Mouse (Mus musculus) testis, postnatal 10 days (tissue): Measurements from ENCODE around the gene Abcd3.

Experiments
- DNase-seq: peaks from one replicate; pipeline ENCODE4 v3.0.0; 2021; ENCODE audit warnings: low spot score

Gene Abcd3

GRCm38 (mm10) chr3:121814877-121815548 lies at the start of gene Abcd3:
Gene Abcd3 (minus strand): TSS chr3:121815302.
- peak; percentile 94 for DNase-seq

- DNase-seq: no peak
Measured at GRCm38 (mm10) chr3:121859142-121859541, 44.0 kb upstream of the Abcd3 start.

GRCm38 (mm10) chr3:121856131-121856530 lies 41.0 kb upstream of the Abcd3 start:
- no peak for DNase-seq

GRCm38 (mm10) chr3:121853781-121854520 lies 38.8 kb upstream of the Abcd3 start:
- no peak for DNase-seq

GRCm38 (mm10) chr3:121852074-121852826 lies 37.1 kb upstream of the Abcd3 start:
- DNase-seq: no peak

GRCm38 (mm10) chr3:121851006-121851405 lies 35.9 kb upstream of the Abcd3 start:
- DNase-seq: no peak

GRCm38 (mm10) chr3:121850381-121850780 lies 35.3 kb upstream of the Abcd3 start:
- DNase-seq: no peak

- DNase-seq: no peak
Measured at GRCm38 (mm10) chr3:121847296-121847695, 32.2 kb upstream of the Abcd3 start.

- no peak for DNase-seq
Measured at GRCm38 (mm10) chr3:121844658-121845057, 29.6 kb upstream of the Abcd3 start.

- no peak for DNase-seq
Measured at GRCm38 (mm10) chr3:121844013-121844412, 28.9 kb upstream of the Abcd3 start.

- no peak for DNase-seq
Measured at GRCm38 (mm10) chr3:121843254-121843653, 28.2 kb upstream of the Abcd3 start.

- DNase-seq: no peak
Measured at GRCm38 (mm10) chr3:121842306-121842860, 27.3 kb upstream of the Abcd3 start.

- no peak for DNase-seq
Measured at GRCm38 (mm10) chr3:121841412-121842014, 26.4 kb upstream of the Abcd3 start.

GRCm38 (mm10) chr3:121840351-121840750 lies 25.2 kb upstream of the Abcd3 start:
- DNase-seq: no peak

GRCm38 (mm10) chr3:121834732-121835131 lies 19.6 kb upstream of the Abcd3 start:
- DNase-seq: no peak

- peak; percentile 5 for DNase-seq
Measured at GRCm38 (mm10) chr3:121834250-121834649, 19.1 kb upstream of the Abcd3 start.

- DNase-seq: no peak
Measured at GRCm38 (mm10) chr3:121825092-121825491, 10.0 kb upstream of the Abcd3 start.

- DNase-seq: no peak
Measured at GRCm38 (mm10) chr3:121824319-121824718, 9.2 kb upstream of the Abcd3 start.

- no peak for DNase-seq
Measured at GRCm38 (mm10) chr3:121822643-121823042, 7.5 kb upstream of the Abcd3 start.

- no peak for DNase-seq
Measured at GRCm38 (mm10) chr3:121821559-121822143, 6.5 kb upstream of the Abcd3 start.

- no peak for DNase-seq
Measured at GRCm38 (mm10) chr3:121819693-121820200, 4.6 kb upstream of the Abcd3 start.
